Mouse (Mus musculus) embryo, embryonic 10 days (tissue): ENCODE data around the gene Olfr530.

Experiments
- DNase-seq: peaks from one replicate; pipeline ENCODE4 v3.0.0-alpha.2; 2015; ENCODE audit warnings: low spot score

Olfr530 gene

DNA sequence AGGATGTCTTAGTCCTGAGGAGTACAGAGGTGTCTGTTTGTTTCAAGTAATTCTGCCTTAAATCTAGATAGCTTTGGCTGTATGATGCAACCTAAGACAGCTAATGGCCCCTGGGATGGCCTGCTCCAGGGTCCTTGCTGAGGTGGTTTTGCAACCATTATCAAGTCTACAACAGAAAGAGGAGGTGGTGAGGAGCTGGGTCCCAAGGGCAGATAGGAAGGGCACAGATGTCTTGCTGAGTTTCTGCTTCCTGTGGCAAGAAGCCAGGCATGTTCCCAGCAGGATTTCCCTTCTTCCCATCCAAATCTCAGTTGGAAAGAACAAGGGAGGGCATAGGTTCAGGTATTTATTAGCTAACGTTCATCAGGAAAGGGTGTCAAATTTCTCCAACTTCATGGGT, at the start of gene Olfr530:
Gene Olfr530 (minus strand): TSS at position 101 of the 400 bp plus-strand sequence.
- DNase-seq: no peak

DNA sequence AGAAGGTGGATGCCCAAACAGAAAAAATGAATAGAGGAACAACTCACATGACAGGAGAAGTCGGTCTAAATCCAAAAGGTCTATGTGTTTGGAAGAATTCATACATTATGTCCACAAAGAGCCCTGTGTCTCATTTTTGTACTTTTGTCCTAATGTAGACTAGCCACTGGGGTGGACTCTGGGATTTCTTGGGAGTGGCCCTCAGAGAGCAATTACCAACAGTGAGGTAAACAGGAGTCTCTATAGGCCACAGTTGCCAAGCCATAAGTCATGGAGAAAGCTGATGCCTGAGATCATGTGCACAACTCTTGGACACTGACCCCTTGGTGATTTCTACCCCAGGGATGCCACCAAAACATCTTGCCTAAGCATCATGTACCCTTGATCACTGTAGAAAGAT, 45.4 kb upstream of the Olfr530 start, which contains the start of gene Olfr532:
Gene Olfr532 (minus strand): TSS at position 101 of the 400 bp plus-strand sequence.
- no peak for DNase-seq

DNA sequence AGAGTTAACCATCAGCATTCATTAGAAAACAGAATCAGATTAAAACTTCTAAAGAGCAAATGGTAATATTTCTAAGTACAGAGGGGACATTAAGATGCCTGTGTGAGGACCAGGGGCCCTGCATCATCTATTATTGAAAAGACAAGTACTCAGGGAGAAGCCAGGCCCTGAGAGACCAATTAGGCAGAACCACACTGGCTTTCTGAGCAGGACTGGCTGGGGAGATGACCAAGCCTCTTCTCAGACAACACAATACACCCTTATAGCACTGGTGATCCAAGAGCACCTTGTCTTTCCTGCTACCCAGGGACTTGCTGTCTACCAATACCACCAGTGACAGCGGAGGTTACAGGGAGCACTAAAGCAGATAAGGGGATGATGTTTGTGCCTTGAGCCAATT, 26.7 kb upstream of the Olfr530 start, which contains the start of gene Olfr531:
Gene Olfr531 (minus strand): TSS at position 101 of the 400 bp plus-strand sequence.
- no peak for DNase-seq

DNA sequence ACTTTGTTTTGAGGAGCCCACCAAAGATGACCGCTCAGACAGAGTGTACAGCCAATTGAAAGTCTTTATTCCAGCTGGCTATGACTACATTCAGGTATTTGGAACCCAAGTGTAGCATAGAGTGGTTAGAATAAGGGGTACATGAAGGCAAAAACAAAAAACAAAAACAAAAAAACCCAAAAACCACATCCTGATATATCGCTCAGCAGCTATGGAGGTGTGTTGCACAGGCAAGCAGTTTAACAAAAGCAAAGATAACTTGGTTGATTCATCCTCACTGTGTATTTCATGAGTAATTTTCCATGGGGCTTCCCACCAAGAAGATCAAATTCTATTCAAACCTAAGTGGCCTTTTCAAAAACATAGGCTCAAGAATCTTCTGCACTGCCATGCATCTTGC, 780 bp upstream of the Olfr530 start:
- no peak for DNase-seq

DNA sequence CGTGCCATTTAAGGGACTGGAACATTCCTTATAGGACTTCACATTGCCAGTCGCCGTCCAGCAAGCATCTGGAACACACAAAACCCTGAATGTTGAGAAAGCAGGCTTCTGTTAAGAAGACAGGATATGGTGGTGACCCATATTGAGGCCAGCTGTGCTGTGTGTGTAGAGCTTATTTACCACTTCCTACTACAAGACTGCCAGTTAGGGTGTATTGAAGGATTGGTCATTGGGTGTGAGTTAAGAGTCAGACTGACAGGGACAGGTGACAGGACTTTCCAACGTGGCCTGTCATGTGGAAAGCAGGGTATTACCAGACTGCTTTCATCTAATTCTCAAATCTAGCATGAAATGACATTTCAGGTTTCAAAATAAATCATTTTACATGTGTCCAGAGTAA, 1.8 kb downstream of the Olfr530 start:
- DNase-seq: no peak

DNA sequence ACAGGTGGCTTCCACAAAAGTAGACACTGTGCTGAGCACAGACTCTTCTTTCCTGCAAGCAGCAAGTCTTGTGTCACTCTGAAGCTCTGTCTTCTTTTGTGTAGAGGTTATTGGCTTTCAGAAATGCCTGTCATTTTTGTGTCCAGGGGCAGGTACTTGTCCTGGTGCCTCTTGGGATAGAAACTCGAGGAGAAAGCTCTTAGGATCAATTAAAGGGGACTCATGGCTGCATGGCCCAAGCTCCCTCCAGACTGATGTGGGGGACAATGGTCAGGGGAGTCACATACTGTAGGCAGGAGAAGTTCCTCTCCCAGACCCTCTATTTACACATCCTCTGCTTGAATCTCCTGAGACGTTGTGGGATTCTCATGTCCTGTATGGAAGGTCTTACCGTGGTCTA, 14.6 kb downstream of the Olfr530 start, which contains the start of gene Olfr60:
Gene Olfr60 (minus strand): TSS at position 101 of the 400 bp plus-strand sequence.
- no peak for DNase-seq

DNA sequence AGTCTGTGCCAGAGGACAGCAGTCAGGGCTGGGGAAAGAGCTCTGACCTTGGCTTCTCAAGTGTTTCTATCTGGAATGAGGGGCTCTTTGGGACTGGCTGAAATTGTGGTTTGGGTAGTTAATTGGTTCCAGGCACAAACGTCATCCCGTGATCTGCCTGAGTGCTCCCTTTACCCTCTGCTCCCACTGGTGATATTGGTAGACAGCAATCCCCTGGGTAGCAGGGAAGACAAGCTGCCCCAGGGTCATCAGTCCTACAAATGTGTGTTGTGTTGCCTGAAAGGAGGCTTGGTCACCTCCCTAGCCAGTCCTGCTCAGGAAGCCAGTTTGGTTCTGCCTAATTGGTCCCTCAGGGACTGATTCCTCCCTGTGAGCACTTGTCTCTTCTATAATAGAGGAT, 42.4 kb downstream of the Olfr530 start, which contains the start of gene Olfr527:
Gene Olfr527 (plus strand): TSS at position 301 of the 400 bp plus-strand sequence.
- no peak for DNase-seq

DNA sequence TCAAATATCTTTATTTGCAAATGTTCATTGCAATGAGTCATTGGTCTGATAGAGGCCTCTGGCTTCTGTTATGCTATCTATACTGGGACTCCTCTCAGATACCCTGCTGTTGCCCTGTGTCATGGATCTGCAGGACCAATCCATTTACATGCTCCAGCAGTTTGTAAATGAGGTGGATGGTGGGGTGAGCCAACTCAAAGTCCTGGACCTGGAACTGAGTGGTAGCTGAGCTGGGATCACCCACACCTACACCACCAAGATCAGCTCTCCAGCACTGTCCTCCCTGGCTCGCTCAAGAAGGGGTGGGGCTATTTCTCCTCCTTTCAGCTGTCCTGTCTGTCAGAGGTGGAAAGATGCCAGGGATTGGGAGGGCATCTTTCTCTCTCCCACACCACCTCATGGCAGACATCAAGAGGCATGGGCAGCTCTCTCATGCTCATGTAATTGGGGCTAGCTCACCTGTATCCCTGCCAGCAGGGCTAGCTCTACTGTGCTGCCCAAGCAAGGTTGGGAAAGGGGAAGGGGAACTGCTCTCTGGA, 46.3 kb downstream of the Olfr530 start:
- no peak for DNase-seq
